8 mouse cellular contexts compared by ENCODE assay signal in the genomic region with DNA sequence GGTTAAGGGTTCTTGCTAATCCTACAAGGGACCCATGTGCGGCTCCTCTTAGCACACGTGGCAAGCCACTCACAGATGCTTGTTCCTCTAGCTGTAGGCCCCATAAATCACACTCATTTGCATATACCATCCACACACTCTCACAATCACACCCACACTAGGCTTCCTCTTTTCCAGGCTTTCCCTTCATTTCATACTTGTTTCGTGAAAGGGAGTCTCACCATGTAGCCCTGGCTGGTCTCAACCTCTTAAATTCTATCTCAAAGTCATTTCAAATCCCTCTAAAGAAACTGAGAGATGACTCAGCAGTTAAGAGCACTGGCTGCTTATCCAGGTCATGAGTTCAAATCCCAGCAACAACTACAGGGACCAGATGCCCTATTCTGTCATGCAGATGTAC. TPM values are rescaled to one million over a fixed set of nuclear protein-coding genes. Genes with fewer than 3 reads are reported as not detected.
DNase-seq lines count a peak whose midpoint lies in the region; ATAC-seq and TF ChIP-seq lines count a peak whose summit lies in the region.

No protein-coding gene starts in this region.

- H3K36me3 ChIP-seq in heart, embryonic 12.5 days, result peaks cover 71% of the 10 kb centered on the region
- H3K36me3 ChIP-seq in ES-Bruce4 (ENCODE audit: control insufficient read depth, insufficient read depth, low read length, poor library complexity, severe bottlenecking), result peaks cover 67% of the 10 kb centered on the region
- H3K36me3 ChIP-seq in forebrain, postnatal 0 days (ENCODE audit: insufficient read depth), result peaks cover 28% of the 10 kb centered on the region

- no peak for ATAC-seq in heart, embryonic 12.5 days (ENCODE audit: insufficient number of reproducible peaks, low FRiP score)
- no peak for ATAC-seq in forebrain, postnatal 0 days
- peak; percentile 31 for ATAC-seq in megakaryocyte progenitor cell, adult 5-6 weeks (replicated peaks; ENCODE audit: poor library complexity)

- TF ChIP-seq POLR2A in ES-Bruce4 (IDR thresholded peaks at IDR 0.05; ENCODE audit: insufficient read depth, low read length), result no peak

- no peaks in the 10 kb centered on the region for H3K27me3 ChIP-seq in heart, embryonic 12.5 days (replicated peaks)
- no peaks in the 10 kb centered on the region for H3K27me3 ChIP-seq in ES-Bruce4 (ENCODE audit: control insufficient read depth, insufficient read depth, low read length, poor library complexity, severe bottlenecking)
- no peaks in the 10 kb centered on the region for H3K27me3 ChIP-seq in forebrain, postnatal 0 days (ENCODE audit: insufficient read depth, low read length)

- no peak for DNase-seq in heart, adult 11 months
- DNase-seq in forebrain, postnatal 0 days, result no peak
- DNase-seq in ovary, postnatal 14 days (ENCODE audit: low spot score), result no peak
- DNase-seq in spleen, postnatal 4 days (ENCODE audit: low spot score in 2 of 2), result no peak
- DNase-seq in adrenal gland, postnatal 10 days, result no peak

- TF ChIP-seq EP300 in ES-Bruce4 (IDR thresholded peaks at IDR 0.05; ENCODE audit: insufficient read depth, low read depth, low read length), result 0 out of 2 replicates have a peak, but pooled peaks have one; percentile 17

- no peak overlapping the region for H3K27ac ChIP-seq in heart, embryonic 12.5 days (ENCODE audit: poor library complexity, severe bottlenecking)
- peak overlapping the region; percentile 82 for H3K27ac ChIP-seq in ES-Bruce4 (ENCODE audit: insufficient read depth, low read length)
- H3K27ac ChIP-seq in forebrain, postnatal 0 days (ENCODE audit: low read depth, low read length), result no peak overlapping the region

- TF ChIP-seq CTCF in ES-Bruce4 (IDR thresholded peaks at IDR 0.05; ENCODE audit: low read depth, low read length), result no peak
- TF ChIP-seq CTCF in forebrain, postnatal 0 days (IDR thresholded peaks at IDR 0.05; ENCODE audit: low read depth), result no peak

- H3K9me3 ChIP-seq in heart, embryonic 12.5 days (replicated peaks), result no peaks in the 10 kb centered on the region
- no peaks in the 10 kb centered on the region for H3K9me3 ChIP-seq in ES-Bruce4 (replicated peaks; ENCODE audit: control insufficient read depth, insufficient read depth, low read length, poor library complexity, severe bottlenecking)
- H3K9me3 ChIP-seq in forebrain, postnatal 0 days (ENCODE audit: low read length), result no peaks in the 10 kb centered on the region

- peak overlapping the region; percentile 87 for H3K4me3 ChIP-seq in heart, embryonic 12.5 days
- peak overlapping the region; percentile 60 for H3K4me3 ChIP-seq in ES-Bruce4 (ENCODE audit: low read depth, low read length)
- peak overlapping the region; percentile 77 for H3K4me3 ChIP-seq in forebrain, postnatal 0 days (ENCODE audit: low read depth, low read length)

- H3K4me2 ChIP-seq in heart, embryonic 12.5 days, result peak overlapping the region; percentile 78
- H3K4me2 ChIP-seq in forebrain, postnatal 0 days (ENCODE audit: low read depth), result peak overlapping the region; percentile 49

- WGBS in heart, embryonic 12.5 days, result 70% methylated on average over 3 of the region's 3 CpGs
- 66% methylated on average over 3 of the region's 3 CpGs for WGBS in forebrain, postnatal 0 days

- peak overlapping the region; percentile 53; the same call in 1 of the 2 replicates for H3K9ac ChIP-seq in heart, embryonic 12.5 days
- H3K9ac ChIP-seq in ES-Bruce4 (ENCODE audit: low read depth, poor library complexity, severe bottlenecking), result peak overlapping the region; percentile 96
- peak overlapping the region; percentile 37; the same call in 1 of the 2 replicates for H3K9ac ChIP-seq in forebrain, postnatal 0 days

- peaks cover 49% of the 10 kb centered on the region for H3K4me1 ChIP-seq in heart, embryonic 12.5 days (replicated peaks)
- H3K4me1 ChIP-seq in ES-Bruce4 (ENCODE audit: control insufficient read depth, insufficient read depth, low read length), result peaks cover 5% of the 10 kb centered on the region
- H3K4me1 ChIP-seq in forebrain, postnatal 0 days (ENCODE audit: insufficient read depth), result peaks cover 20% of the 10 kb centered on the region

RNA-seq across cellular contexts. Expression of a gene that starts 1.7 kb away (rescaled TPM):
- 106 and 107 TPM in 2 replicates for polyA plus RNA-seq in heart, embryonic 12.5 days (2016; fragmentation: Nextera tagmentation; extraction: Ambion mirVana)
- 121 and 139 TPM in 2 replicates for polyA plus RNA-seq in ES-Bruce4 (2011; ENCODE audit: insufficient read depth, insufficient read length, low read depth, missing spikeins)
- total RNA-seq in forebrain, postnatal 0 days (2014; rRNA removed), result 136 and 153 TPM in 2 replicates
- polyA plus RNA-seq in forebrain, postnatal 0 days (2015; fragmentation: Nextera tagmentation; extraction: Ambion mirVana), result 52.3 and 55.6 TPM in 2 replicates
- 133 and 143 TPM in 2 replicates for total RNA-seq in megakaryocyte progenitor cell, adult 5-6 weeks (2015)
- 241 and 321 TPM in 2 replicates for total RNA-seq in megakaryocyte progenitor cell, adult 5-6 weeks (2017)
- 100 to 1,000 TPM; 130 to 173 TPM for total RNA-seq in adrenal gland, postnatal 10 days (2021)

RNA-seq across cellular contexts. Expression of a gene that starts 8.4 kb away (rescaled TPM):
- 46.3 and 47.0 TPM in 2 replicates for polyA plus RNA-seq in heart, embryonic 12.5 days (2016; fragmentation: Nextera tagmentation; extraction: Ambion mirVana)
- polyA plus RNA-seq in ES-Bruce4 (2011; ENCODE audit: insufficient read depth, insufficient read length, low read depth, missing spikeins), result 22.2 and 23.2 TPM in 2 replicates
- total RNA-seq in forebrain, postnatal 0 days (2014; rRNA removed), result 10.8 and 11.4 TPM in 2 replicates
- polyA plus RNA-seq in forebrain, postnatal 0 days (2015; fragmentation: Nextera tagmentation; extraction: Ambion mirVana), result 9.9 and 11.6 TPM in 2 replicates
- 4.0 and 6.7 TPM in 2 replicates for total RNA-seq in megakaryocyte progenitor cell, adult 5-6 weeks (2015)
- total RNA-seq in megakaryocyte progenitor cell, adult 5-6 weeks (2017), result 7.1 and 7.5 TPM in 2 replicates
- total RNA-seq in adrenal gland, postnatal 10 days (2021), result 10 to 100 TPM; 33.6 to 36.8 TPM

RNA-seq across cellular contexts. Expression of a gene that starts 11.4 kb away (rescaled TPM):
- 10.1 and 10.6 TPM in 2 replicates for polyA plus RNA-seq in heart, embryonic 12.5 days (2016; fragmentation: Nextera tagmentation; extraction: Ambion mirVana)
- polyA plus RNA-seq in ES-Bruce4 (2011; ENCODE audit: insufficient read depth, insufficient read length, low read depth, missing spikeins), result 6.4 and 8.7 TPM in 2 replicates
- total RNA-seq in forebrain, postnatal 0 days (2014; rRNA removed), result 15.2 and 16.2 TPM in 2 replicates
- 15.8 and 23.4 TPM in 2 replicates for polyA plus RNA-seq in forebrain, postnatal 0 days (2015; fragmentation: Nextera tagmentation; extraction: Ambion mirVana)
- total RNA-seq in megakaryocyte progenitor cell, adult 5-6 weeks (2015), result 0.61 and 2.9 TPM in 2 replicates
- total RNA-seq in megakaryocyte progenitor cell, adult 5-6 weeks (2017), result 1.3 and 3.8 TPM in 2 replicates
- 10 to 100 TPM in 1 of 2 experiments, 1 to 10 TPM in 1; 7.6 to 11.5 TPM for total RNA-seq in adrenal gland, postnatal 10 days (2021)

RNA-seq across cellular contexts. Expression of a gene that starts 18.5 kb away (rescaled TPM):
- polyA plus RNA-seq in heart, embryonic 12.5 days (2016; fragmentation: Nextera tagmentation; extraction: Ambion mirVana), result 23.5 and 28.3 TPM in 2 replicates
- 0.31 TPM in 1 of 2 replicates, not detected in the other for polyA plus RNA-seq in ES-Bruce4 (2011; ENCODE audit: insufficient read depth, insufficient read length, low read depth, missing spikeins)
- 48.4 and 73.2 TPM in 2 replicates for total RNA-seq in forebrain, postnatal 0 days (2014; rRNA removed)
- 44.3 and 69.1 TPM in 2 replicates for polyA plus RNA-seq in forebrain, postnatal 0 days (2015; fragmentation: Nextera tagmentation; extraction: Ambion mirVana)
- total RNA-seq in megakaryocyte progenitor cell, adult 5-6 weeks (2015), result 0.67 and 2.3 TPM in 2 replicates
- total RNA-seq in megakaryocyte progenitor cell, adult 5-6 weeks (2017), result under 0.01 TPM in 1 of 2 replicates, not detected in the other
- total RNA-seq in adrenal gland, postnatal 10 days (2021), result 10 to 100 TPM; 11.6 to 21.3 TPM

RNA-seq across cellular contexts. Expression of a gene that starts 27.6 kb away (rescaled TPM):
- polyA plus RNA-seq in heart, embryonic 12.5 days (2016; fragmentation: Nextera tagmentation; extraction: Ambion mirVana), result 9.4 and 10.2 TPM in 2 replicates
- 7.9 and 8.8 TPM in 2 replicates for polyA plus RNA-seq in ES-Bruce4 (2011; ENCODE audit: insufficient read depth, insufficient read length, low read depth, missing spikeins)
- total RNA-seq in forebrain, postnatal 0 days (2014; rRNA removed), result 19.3 and 21.8 TPM in 2 replicates
- polyA plus RNA-seq in forebrain, postnatal 0 days (2015; fragmentation: Nextera tagmentation; extraction: Ambion mirVana), result 12.5 and 18.4 TPM in 2 replicates
- total RNA-seq in megakaryocyte progenitor cell, adult 5-6 weeks (2015), result 2.4 and 4.4 TPM in 2 replicates
- total RNA-seq in megakaryocyte progenitor cell, adult 5-6 weeks (2017), result 5.3 and 5.7 TPM in 2 replicates
- 10 to 100 TPM in 1 of 2 experiments, 1 to 10 TPM in 1; 9.2 to 12.6 TPM for total RNA-seq in adrenal gland, postnatal 10 days (2021)

Comparison
In these comparisons a context has a peak if more than half of its experiments do, and no peak if none do; other contexts are left out.
1. H3K9ac ChIP-seq: peak in every context shown above with its lines; median percentile 96 in ES-Bruce4; 53 in heart, embryonic 12.5 days; 37 in forebrain, postnatal 0 days.